Mouse (Mus musculus): ENCODE data around the gene Brinp1.
"Not testable (repeated sequence)": the region's sequence is repeated elsewhere in the genome, so short reads cannot be mapped to it uniquely, and the experiment has no call there.

Brinp1 gene

DNA sequence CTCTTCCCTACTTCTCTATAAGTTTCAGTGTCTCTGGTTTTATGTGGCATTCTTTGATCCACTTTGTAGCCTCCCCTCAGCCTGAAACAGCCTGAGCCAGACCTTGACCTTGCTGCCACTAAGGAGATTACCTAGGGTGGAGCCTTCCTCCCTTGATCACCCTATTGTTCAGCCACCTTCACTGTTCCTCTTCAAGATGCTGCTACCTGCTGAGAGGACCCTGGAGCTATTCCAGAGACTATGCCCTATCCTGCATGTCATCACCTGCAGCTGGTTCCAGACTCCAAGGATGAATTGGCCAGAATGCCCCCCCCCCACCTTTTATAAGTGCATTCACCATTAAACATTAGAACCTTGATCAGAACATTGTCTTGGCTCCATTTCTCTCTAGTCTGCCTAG is 140.2 kb downstream of the Brinp1 start:
- DNase-seq (ENCODE audit: low spot score) = not testable (repeated sequence)

DNA sequence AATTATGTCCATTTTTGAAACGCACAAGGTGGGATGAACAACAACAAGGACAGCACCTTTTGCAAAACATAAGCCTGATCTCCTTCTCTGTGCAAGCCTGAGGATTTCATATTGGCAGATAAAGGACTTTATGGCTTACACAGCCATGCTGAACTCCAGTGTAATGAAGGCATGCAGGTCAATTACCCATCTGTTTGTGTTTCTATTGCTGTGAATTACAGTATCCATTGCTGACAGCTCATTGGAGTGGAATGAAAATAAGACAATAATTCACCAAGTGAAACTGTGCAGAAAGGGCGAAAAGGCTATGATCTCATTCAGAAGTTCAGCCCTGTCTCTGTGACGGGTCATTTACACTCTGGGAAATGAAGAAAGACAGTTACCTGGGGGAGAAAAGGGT is 147.7 kb downstream of the Brinp1 start:
- DNase-seq (ENCODE audit: low spot score) = no peak

DNA sequence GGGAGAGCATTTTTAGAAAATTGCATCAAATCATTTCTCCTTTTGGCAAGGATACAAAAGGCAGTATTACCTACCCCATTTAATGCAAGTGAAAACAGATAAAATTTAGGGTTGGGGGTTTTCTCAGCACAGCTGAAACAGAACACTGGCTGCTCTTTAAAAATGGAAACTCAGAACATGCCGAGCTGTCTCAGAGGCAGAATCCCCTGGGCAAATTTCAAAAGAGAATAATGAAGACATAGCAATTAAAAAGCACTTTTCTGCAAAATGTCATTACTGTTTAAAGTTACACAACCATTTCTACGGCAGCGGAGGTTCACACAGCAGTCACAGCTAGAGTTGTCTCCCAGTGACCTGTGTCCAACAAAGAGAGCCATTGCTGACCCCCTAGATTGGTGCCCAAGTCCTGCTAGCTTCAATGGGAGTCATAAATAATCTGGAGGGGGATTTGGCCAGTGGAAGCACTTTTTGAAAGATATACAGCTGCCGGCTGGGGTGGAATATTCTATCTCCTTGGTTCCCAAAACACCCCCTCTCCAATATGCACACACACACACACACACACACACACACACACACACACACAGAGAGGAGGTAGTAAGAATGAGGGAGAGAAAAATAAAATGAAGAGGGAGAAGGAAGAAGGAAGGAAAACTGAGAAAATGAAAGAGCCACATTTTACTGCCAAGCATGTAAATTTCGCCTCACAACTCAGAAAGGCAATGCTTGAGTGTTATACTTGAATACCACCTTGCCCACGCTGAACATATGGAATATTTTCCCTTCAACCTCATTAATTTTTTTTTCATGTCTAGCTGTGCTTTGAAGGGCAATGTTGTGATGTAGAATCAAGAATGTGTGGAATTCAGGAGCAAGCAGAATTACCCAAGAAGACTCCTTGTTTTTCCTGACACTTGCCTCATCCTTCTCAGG is 152.0 kb downstream of the Brinp1 start:
- peak; percentile 38 for DNase-seq (ENCODE audit: low spot score)

DNA sequence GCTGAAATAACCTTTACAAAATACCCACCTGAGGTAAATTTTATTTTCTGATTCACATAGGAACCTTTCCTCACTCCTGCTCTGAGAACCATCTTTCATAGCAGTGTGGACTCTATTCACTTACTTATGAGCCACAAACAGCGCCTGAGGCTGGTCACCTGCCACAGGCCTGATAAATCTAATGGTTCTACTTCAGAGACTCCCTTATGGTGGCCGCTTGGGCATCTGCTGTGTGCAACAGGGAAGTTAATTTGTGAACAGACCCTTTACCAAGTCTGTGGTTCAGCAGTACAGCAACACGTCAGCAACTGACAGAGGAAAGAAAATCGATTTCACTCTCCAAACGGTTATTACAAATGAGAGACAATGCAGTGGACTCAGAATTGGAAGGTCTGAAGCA is 164.2 kb downstream of the Brinp1 start:
- no peak for DNase-seq (ENCODE audit: low spot score)

GRCm38 (mm10) chr4:68788477-68788999 is 165.7 kb downstream of the Brinp1 start:
- no peak for DNase-seq (ENCODE audit: low spot score)

GRCm38 (mm10) chr4:68787642-68788041 is 166.6 kb downstream of the Brinp1 start:
- DNase-seq (ENCODE audit: low spot score) = no peak

GRCm38 (mm10) chr4:68768256-68768655 is 185.9 kb downstream of the Brinp1 start:
- no peak for DNase-seq (ENCODE audit: low spot score)

DNA sequence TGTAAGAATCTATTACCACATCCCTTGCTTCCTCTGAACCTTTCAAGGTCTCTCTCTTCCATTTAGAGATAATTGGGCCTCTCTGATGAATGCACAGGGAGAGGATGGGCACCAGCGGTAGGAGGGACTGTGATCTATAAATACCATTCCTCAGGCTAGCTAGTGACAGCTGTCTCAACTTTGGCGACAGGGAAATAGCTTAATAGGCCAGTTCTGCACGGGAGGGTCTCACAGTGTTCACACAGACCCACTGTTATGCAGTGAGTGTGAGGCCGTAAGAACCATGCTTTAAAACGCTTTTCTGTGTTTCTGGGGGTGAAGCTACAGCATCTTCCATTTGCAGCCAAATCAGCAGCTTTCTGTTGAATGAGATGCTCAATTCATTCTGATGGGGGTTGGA is 186.8 kb downstream of the Brinp1 start:
- DNase-seq (ENCODE audit: low spot score) = no peak

- DNase-seq (ENCODE audit: low spot score) = peak; percentile 37
Observed at GRCm38 (mm10) chr4:68765772-68766573, 188.2 kb downstream of the Brinp1 start.

DNA sequence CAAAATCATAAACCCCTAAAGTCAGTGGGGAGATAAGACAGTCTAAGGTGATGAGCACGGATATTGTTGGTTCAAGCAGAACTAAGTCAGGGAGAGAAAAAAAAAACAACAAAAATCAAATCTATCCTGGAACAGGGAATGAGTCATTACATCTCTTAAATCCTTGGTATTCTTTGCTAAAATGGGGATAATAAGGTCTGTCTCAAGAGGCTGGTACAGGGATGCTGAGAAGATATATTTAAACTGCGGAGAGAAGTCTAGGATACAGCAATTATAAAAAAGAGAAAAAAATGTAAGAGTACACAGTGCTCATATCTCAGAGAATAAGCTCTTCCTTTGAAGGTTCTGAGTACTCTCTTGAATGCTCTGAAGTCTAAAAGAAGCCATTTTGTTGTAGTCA is 189.3 kb downstream of the Brinp1 start:
- DNase-seq (ENCODE audit: low spot score) = no peak

DNA sequence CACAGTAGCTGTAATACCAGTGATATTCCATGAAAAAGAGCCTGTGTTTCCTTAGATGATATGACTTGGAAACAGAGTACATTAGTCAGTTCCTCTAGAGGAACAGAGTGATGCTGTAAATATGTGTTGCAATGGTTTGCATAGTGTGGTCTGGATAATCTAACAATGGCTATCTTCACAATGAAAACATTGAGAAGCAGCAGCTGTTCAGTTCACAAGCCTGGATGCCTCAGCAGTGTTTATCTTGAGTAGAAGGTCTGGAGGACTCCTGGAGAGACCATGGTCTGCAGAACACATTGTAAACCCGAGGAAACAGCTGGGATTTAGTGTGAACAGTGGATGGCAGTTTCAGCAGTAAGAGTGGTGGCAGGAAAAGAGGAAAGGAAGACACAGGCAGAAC is 233.2 kb downstream of the Brinp1 start:
- DNase-seq (ENCODE audit: low spot score) = no peak
